Mouse (Mus musculus) retina, postnatal 1 day (tissue): Measurements from ENCODE around the gene B3gat3.
"Not testable (repeated sequence)": the region's sequence is repeated elsewhere in the genome, so short reads cannot be mapped to it uniquely, and the experiment has no call there.

Experiments
- DNase-seq: peaks from one replicate; pipeline ENCODE4 v3.0.0-alpha.2; 2012

B3gat3 gene

DNA sequence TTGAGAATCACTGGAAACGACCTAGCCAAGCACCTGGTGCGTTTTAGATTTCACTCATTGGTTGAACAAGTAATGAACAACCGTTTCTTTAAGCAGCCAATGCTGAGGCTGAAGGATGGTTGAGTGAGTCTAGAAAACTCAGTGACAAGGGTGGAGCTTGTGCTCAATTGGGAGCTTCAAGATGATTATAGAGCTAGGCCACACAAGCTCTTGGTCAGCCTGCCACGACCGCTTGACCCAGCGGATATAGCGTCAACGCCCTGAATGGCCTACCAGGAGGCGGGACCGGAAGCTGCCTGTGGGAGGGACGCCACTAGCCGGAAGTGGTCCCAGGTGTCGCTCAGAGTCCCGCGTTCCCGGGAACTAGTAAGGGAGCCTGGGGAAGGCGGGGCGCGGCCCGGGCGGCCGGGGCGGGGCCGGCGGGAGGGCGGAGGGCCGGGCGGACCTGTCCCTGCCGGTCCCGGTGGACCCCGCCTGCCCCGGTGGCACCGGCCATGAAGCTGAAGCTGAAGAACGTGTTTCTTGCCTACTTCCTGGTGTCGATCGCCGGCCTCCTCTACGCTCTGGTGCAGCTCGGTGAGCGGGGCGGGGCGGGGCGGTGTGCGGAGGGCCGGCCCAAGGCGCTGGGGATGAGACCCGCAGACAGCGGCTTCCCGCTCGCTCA is at the start of gene B3gat3:
Gene B3gat3 (plus strand): TSS at position 302 of the 664 bp plus-strand sequence.
- peak; percentile 97 for DNase-seq

DNA sequence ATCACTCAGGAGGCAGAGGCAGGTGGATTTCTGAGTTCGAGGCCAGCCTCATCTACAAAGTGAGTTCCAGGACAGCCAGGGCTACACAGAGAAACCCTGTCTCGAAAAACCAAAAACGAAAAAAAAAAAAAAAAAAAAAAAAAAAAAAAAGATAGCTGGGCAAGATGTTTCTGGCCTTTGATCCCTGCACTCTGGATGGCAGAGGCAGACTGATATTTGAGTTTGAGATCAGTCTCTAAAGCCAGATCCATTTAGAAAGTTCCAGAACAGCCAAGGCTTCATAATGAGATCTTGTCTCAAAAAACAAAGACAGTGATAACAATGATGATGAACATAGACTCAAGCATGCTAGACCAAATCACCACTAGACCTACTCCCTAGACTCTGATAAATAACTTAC is 49.8 kb upstream of the B3gat3 start:
- not testable (repeated sequence) for DNase-seq

DNA sequence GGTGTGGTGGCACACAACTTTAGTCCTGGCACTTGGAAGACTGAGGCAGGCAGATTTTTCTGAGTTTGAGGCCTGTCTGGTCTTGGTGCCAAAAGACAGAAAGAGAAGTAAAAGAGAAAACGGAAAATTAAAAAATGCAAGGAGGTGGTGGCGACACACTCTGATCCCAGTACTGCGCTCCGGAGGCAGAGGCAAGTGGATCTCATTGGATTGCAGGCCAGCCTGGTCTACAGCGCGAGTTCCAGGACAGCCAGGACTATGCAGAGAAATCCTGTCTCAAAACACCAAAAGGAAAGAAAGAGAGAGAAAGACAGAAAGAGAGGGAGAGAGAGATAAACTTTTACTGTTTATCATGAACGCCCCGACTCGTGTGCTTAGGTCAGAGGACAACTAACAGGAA is 49.3 kb upstream of the B3gat3 start:
- peak; percentile 14 for DNase-seq

DNA sequence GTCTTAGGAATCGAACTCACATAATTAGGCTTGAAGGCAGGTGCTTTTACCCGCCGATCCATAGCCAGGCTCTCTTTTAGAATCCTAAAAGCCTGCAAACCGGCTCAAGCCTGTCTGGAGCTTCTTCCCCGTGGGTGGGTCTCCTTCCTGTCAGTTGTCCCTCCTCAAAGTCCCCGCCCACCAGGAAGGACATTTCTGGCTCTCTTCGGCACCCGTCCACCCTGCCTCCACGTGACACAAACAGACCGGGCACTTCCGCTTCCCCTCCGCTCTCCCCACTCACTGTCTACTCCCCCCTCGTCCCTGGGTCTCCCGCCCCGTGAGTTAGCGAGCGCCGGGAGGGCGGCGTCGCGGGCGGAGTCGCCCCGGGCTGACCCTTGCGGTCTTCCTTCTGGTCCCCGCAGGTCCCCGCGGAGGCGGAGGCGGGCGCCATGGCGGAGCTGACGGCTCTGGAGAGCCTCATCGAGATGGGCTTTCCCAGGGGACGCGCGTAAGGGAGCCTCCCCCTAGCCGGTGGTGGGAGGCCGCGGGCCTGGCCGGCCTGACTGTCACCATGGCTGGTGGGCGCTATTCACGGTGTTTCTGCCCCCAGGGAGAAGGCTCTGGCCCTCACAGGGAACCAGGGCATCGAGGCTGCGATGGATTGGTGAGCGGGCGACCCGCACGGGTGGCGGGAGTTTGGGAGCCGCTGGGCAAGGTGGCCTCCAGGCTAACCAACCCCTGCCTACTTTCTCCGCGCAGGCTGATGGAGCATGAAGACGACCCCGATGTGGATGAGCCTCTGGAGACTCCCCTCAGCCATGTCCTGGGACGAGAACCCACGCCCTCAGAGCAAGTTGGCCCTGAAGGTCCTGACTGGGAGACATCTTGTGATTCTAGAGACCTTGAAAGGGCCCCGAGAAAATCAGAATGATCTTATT is 48.6 kb upstream of the B3gat3 start, which contains the start of gene Ubxn1:
Gene Ubxn1 (plus strand): TSS at position 230 of the 920 bp plus-strand sequence.
- peak; percentile 99 for DNase-seq

DNA sequence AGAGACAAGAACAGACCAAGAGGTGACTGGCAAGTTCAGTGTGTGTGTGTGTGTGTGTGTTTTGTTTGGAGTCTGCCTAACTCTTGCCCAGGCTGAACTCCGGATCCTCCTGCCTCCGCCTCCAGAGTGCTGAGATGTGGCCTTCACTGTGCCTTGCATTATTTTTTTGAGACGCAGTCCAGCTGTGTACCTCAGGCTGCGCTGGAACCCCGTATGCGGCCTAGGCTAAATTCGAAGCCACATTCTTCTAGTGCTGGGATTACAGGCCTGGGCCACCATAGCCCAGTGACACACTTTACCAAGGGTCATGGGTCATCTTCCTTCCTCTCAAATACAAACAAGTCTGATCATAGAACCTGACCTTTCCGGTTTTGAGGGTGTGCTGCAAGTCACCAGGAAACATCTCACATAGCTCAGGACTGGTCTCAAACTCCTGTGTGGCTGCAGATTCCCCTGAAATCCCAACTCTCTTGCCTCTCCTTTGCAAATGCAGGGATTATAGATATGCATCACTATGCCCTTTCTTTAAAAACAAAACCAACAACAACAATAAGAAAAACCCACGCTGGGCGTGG is 47.8 kb upstream of the B3gat3 start:
- DNase-seq: no peak

DNA sequence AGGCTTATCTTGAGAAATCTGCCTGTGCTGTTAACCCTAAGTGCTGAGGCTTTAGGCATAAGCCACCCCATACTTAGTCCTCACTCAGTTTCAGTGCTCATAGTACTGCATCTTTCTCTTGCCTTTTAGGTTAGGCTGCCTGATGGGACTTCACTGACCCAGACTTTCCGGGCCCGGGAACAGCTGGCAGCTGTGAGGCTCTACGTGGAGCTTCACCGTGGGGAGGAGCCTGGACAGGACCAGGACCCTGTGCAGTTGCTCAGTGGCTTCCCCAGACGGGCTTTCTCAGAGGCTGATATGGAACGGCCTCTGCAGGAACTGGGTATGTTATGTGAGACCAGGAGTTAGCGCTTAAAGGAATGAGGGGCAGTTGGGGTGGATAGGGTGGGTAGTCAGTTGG is 45.1 kb upstream of the B3gat3 start:
- DNase-seq: no peak

DNA sequence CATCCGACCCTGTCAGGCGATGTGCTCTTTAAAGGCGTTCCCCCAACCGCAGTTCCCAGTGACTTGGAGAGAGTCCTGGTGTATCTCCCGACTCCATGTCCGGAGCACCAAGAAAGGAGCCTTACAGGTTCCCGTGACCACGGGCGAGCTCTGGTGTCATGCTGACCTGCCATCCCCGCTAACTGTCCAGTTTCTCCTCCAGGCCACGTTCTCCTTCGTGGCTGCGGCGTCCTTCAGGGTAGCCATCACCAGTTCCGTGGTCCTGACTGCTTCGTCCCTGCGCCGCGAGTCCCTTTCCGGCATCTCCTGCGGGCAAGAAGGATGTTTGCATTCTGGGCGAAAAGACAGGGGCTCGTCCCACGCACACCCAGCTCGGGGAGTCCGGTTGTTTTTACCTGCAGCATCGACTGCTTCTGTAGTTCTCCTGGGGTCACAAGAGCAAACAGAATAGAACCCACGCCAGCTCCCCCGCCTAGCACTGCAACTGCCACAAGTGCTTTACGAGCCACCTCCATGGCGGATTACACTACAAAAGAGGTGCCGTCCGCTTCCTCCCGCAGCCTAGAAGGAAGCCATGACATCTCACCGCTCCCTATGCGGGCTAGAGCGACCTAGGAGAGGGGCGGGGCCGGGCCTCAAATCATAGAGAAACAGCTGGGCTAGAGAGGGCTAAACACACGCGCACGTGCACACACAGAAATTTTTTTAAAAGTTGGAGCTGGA is 39.7 kb upstream of the B3gat3 start, which contains the start of gene Uqcc3:
Gene Uqcc3 (minus strand): TSS at position 613 of the 723 bp plus-strand sequence.
- peak; percentile 94 for DNase-seq

DNA sequence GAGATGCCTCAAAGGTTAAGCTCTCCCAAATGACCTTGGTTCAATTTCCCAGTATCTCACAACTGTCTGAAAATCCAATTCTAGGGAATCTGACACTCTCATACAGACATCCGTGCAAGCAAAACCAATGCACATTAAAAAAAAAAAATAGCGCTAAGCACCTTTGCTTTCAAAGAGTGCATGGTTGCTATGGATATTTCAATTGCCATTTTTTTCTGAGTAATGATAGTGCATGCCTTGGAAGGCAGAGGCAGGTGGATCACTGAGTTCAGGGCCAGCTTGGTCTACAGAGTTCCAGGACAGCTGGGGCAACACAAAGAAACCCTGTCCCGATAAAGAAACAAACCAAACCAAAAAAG is 39.2 kb upstream of the B3gat3 start:
- no peak for DNase-seq

DNA sequence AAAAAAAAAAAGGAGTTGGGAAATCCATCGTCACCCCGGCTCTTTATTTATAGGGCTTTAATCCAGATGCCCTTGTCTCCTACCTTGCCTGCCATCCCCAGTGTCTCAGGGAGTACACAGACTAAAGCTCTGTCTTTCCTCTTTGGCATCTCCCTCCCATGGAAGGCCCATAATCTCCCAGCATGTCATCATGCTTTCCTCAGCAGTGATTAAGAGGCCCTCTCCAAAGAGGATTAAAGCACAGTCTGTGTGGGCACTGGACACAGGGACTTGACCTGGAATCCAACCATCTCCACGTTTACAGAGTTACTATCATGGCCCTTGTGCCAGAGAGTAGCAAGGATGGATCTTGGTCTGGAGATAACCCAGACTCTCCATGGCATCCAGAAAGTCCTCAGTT is 36.6 kb upstream of the B3gat3 start, which contains the start of the genes Lbhd1 and Gm49403:
Gene Lbhd1 (plus strand): TSS at position 117 of the 400 bp plus-strand sequence.
Gene Gm49403 (plus strand): TSS at position 315 of the 400 bp plus-strand sequence.
- peak; percentile 86 for DNase-seq

DNA sequence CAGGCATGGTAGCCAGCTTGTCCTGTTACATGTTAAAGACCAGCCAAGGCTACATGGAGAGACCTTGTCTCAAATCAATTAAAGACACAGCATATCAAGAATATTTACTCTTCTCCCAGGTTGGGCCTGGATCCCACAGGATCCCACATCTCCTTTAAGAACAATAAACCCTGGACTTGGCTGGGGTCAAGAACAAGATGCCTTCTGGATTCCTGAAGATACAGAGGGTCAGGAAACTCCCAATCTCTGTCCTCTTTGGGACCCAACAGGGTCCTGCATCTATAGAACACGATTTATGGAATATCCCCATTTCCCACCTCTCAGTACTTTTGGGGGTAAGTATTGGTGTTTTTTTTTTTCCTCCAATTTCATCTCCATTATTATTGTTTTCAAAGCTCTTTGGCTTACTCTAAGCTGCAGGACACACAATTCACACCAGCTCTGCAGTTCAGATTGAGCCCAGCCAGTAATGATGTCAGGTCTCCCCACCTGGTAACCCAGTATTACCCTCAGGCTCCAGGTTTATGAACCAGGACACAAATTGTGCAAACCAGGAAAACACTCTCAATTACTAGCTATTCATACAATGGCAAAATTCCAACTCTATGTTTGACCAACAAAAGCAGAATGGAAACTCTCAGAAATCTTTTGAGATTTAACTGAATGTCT is 33.1 kb upstream of the B3gat3 start:
- DNase-seq: no peak

DNA sequence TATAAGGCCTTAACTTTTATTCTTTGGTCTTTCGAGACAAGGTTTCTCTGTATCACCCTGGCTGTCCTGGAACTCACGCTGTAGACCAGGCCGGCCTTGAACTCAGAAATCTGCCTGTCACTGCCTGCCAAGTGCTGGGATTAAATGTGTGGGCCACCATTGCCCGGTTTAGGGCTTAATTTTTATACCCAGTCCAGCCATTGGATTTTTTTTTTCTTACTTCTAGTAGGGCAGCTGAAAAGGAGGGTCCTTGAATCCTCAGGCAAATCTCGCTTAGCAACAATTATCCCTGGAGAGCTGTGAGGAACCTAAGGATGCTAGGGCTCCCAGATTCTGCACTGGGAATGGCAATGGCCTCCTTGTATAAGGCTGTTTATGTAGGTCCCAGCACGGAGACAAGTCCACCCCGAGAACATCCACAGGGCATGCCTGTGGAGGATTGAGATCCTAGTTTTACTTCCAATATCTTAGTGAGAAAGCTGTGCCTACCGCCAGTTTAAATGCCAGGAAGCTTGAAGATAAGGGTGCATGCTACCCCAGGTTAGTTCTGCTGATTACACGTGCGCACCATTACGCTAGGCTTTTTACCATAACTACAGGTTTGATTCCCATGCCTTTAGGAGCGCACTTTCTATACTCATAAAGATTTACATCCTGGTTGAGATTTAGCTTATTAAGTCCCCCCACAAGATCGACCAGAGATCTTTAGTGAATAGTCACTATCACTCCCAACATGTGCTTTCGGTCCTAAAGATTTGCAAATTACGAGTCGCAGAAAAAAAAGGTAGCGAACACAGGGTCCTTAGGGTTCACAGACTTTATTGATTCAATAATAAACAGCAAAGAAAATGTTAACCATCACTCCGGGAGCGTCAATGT is 32.4 kb upstream of the B3gat3 start:
- no peak for DNase-seq

DNA sequence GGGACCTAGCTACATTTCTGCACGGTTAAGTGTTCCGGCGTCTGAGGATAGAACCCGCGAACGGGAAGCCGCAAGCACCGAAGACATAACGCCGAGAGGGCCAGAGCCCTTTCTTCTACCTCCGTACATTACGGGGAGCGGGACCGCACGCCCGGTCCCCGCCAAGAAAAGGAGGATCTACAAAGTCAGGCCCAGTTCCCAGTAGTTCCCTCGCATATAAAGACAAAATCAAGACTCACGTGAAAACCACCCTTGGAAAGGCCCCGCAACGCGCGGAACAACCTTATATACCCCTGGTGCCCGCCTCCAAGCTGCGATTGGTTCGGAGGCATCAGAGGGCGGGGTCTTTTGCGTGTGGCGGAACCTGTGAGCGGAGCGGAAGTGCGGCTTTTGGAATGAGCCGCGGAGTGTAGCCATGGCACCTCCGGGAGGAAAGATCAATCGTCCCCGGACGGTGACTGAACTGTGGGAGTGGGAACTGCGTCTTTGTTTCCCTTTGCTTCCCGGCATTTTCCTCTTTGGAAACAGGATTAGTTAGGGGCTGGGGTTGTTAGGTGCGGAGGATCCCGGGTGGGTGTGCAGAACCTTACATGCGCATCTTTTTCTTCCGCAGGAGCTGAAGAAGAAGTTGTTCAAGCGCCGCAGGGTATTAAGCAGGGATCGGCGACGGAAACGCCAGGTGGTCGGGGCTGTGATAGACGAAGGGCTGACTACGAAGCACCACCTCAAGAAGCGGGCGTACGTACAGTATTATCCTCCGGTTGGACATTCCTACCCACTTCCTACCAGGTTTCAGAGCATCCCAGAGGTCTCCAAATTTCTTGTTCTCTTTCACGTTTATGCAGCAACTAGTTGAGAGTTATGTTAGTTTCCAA is 31.4 kb upstream of the B3gat3 start, which contains the start of the genes 1810009A15Rik and Gm49416:
Gene 1810009A15Rik (plus strand): TSS at position 343 of the 875 bp plus-strand sequence.
Gene Gm49416 (plus strand): TSS at position 416 of the 875 bp plus-strand sequence.
- DNase-seq: peak; percentile 98

DNA sequence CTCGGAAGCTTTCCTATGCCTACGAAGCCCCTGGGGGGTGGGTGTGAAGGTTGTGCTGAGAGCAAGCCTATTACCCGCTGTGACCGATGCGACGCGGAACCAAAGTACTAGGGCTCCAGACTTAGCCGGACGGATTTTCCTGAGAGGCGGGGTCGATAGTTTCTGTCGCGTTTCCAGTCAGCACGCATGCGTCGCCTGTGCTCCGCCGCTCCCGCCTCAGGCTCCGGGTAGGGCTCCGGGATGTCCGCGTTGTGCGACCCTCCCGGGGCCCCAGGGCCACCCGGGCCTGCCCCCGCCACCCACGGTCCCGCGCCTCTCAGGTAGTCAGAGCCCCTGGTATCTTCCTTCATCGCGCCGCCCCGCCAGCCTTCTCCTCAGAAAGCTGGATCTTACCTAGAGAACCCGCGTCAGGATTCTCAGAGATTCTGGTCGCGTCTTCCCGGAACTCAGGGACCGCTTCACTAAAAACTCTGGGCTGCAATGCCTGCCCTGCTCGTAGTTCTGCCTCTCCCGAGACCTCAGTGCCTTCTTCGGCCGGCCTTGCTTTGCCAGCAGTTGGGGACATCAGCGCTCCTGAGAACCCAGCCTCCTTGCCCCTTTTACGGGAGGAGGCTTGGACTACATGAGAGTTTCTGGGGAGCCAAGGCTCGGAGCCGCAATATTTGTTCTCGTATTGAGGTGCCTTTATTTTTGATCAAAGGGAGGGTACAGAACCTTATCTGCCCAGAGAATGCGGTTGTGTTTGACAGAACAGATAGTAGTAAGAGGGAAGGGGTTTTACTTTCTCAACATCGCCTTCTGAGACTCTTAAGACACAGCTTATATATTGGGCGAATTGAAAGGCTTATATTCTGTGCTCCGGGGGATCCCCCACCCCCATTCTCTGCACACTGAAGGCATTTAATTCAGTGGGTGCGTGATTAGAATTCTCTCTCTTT is 27.1 kb upstream of the B3gat3 start, which contains the start of gene Ints5:
Gene Ints5 (plus strand): TSS at position 177 of the 938 bp plus-strand sequence.
- peak; percentile 94 for DNase-seq

DNA sequence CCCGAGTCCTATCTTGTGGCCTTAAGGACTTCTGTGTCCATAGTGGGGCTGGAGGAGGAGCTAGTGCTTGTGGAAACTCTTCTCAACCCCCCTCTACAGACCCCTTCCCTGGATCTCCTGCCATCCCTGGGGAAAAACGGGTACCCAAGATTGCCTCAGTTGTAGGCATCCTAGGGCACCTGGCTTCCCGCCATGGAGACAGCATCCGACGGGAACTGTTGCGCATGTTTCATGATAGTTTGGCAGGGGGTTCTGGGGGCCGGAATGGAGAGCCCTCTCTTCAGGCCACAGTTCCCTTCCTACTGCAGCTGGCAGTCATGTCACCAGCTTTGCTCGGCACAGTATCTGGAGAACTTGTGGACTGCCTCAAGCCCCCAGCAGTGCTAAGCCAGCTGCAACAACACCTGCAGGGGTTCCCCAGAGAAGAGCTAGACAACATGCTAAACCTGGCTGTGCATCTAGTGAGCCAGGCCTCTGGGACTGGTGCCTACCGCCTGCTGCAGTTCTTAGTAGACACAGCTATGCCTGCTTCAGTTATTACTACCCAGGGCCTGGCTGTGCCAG is 24.7 kb upstream of the B3gat3 start:
- no peak for DNase-seq

DNA sequence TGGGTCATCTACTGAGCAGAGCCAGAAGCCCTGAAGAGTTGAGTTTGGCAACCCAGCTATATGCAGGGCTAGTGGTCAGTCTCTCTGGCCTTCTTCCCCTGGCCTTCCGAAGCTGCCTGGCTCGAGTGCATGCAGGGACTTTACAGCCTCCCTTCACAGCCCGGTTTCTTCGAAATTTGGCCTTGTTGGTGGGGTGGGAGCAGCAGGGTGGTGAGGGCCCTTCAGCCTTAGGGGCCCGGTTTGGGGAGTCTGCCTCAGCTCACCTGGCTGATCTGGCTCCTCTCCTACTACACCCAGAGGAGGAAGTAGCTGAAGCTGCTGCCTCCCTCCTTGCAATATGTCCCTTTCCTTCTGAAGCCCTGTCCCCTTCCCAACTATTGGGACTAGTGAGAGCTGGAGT is 23.9 kb upstream of the B3gat3 start:
- not testable (repeated sequence) for DNase-seq

DNA sequence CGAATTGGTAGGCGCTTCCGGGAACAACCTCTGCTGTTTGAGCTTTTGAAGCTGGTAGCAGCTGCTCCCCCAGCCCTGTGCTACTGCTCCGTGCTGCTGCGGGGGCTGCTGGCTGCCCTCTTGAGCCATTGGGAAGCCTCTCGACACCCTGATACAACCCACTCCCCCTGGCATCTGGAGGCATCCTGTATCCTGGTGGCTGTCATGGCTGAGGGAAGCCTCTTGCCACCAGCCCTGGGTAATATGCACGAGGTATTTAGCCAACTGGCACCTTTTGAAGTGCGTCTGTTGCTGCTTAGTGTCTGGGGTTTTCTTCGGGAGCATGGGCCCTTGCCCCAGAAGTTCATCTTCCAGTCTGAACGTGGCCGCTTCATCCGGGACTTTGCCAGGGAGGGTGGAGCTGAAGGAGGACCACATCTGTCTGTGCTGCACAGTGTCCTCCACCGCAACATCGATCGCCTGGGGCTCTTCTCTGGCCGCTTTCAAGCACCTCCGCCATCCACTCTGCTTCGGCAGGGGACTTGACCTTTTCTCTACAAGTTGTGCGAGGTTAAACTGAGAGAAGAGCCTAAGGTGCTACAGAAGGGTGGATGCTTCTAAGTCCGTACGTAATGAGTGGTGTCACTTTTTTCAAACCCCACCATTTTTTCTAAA is 22.8 kb upstream of the B3gat3 start:
- DNase-seq: peak; percentile 69

DNA sequence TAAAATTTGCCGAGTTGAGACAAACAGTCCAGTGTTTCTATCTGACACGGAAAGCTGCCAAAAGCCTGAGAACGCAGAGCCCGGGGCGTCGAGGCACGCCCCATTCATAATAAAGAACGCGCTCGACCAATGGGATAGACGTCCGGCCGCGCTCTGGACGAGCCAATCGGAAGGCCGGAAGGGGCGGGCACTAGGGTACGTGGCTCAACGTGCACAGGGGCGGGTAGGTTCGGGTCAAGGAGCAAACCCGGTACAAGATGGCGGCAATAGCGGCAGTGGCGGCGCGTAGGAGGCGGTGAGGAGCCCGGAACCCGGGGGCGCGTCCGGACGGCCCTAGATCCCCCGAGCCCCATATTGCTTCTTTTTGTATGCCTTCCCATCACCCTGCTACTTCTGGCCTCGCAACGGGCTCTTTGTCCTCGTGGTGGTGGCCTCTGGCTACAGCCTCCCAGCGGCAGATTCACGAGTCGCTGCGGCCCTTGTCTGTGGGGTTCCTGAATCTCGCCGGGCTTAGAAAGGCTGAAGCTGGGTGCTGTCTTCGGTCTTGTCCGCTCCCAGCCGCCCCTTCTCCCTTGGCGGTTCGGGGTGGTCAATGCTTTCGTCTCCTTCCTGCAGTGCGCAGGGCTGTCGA is 22.2 kb upstream of the B3gat3 start, which contains the start of gene Ganab:
Gene Ganab (plus strand): TSS at position 207 of the 631 bp plus-strand sequence.
- peak; percentile 98 for DNase-seq
